Mouse (Mus musculus) CH12.LX (cell line): ENCODE results near the gene Prkag1. TPM values are rescaled to one million over a fixed set of nuclear protein-coding genes. Genes with fewer than 3 reads are reported as not detected.

ENCODE experiments used
- DNase-seq: peaks from one replicate; pipeline ENCODE4 v3.0.0-alpha.2; 2013; ENCODE audit errors: extremely low read depth
- H3K27ac ChIP-seq: 2 replicates; pipeline ENCODE4 v1.5.1; 2012; ENCODE audit warnings: low read depth, mild to moderate bottlenecking, control low read depth, moderate library complexity; ENCODE audit not compliant: insufficient read depth
- H3K27me3 ChIP-seq: replicated peaks from 2 replicates; pipeline ENCODE3; 2012; ENCODE audit warnings: inconsistent platforms
- H3K36me3 ChIP-seq, 2 experiments: replicated peaks in 1 of 2; 2 replicates each; pipeline versions ENCODE3 to v1.6.1; 2012; ENCODE audit warnings: inconsistent platforms in 1 of 2, low read length in 1 of 2, mild to moderate bottlenecking in 1 of 2, mixed read lengths in 1 of 2, moderate library complexity in 1 of 2; ENCODE audit not compliant: control insufficient read depth in 1 of 2, insufficient read depth in 1 of 2
- H3K4me1 ChIP-seq, 2 experiments: 2 replicates each; pipeline ENCODE4 v1.6.1; 2012; ENCODE audit warnings: inconsistent platforms in 1 of 2, moderate library complexity in 1 of 2; ENCODE audit not compliant: insufficient read depth in 2 of 2, control insufficient read depth in 1 of 2
- H3K4me2 ChIP-seq: 2 replicates; pipeline ENCODE4 v1.6.1; 2012; ENCODE audit warnings: low read depth, mild to moderate bottlenecking, control low read depth; ENCODE audit not compliant: poor library complexity, insufficient read depth, severe bottlenecking
- H3K4me3 ChIP-seq, 3 experiments: fragments of 150-350 bp in 1 of 3; sonication (generic) in 1 of 3; replicated peaks in 1 of 3; 2 replicates each; pipeline versions ENCODE3 to v1.5.1; 2011 to 2012; ENCODE audit warnings: low read depth in 2 of 3, low read length in 2 of 3, mild to moderate bottlenecking in 2 of 3, moderate library complexity in 2 of 3, control low read depth in 1 of 3, improper control_type of control experiment in 1 of 3, inconsistent platforms in 1 of 3, mixed read lengths in 1 of 3; ENCODE audit not compliant: poor library complexity in 1 of 3
- H3K79me2 ChIP-seq: replicated peaks from 2 replicates; pipeline ENCODE4 v1.6.1; 2012; ENCODE audit warnings: mild to moderate bottlenecking, moderate library complexity; ENCODE audit not compliant: control insufficient read depth, poor library complexity, insufficient read depth, severe bottlenecking; ENCODE audit errors: extremely low read depth
- H3K9ac ChIP-seq: 2 replicates; pipeline ENCODE4 v1.6.1; 2012; ENCODE audit warnings: low read depth, mild to moderate bottlenecking, control low read depth, moderate library complexity; ENCODE audit not compliant: insufficient read depth
- H3K9me3 ChIP-seq: replicated peaks from 2 replicates; pipeline ENCODE3; 2012; ENCODE audit warnings: low read length, inconsistent platforms, mixed read lengths
- CHD2 ChIP-seq: IDR thresholded peaks from 2 replicates; pipeline ENCODE4 v1.6.1; 2011; ENCODE audit warnings: low read length, improper control_type of control experiment
- CTCF ChIP-seq, 2 experiments: IDR thresholded peaks in 1 of 2; conservative IDR thresholded peaks in 1 of 2; 2 replicates each; pipeline ENCODE4 v1.5.1; 2011 to 2012; ENCODE audit warnings: low read depth in 2 of 2, low read length in 2 of 2, improper control_type of control experiment in 1 of 2, inconsistent platforms in 1 of 2, mild to moderate bottlenecking in 1 of 2, moderate library complexity in 1 of 2
- E2F4 ChIP-seq: IDR thresholded peaks from 2 replicates; pipeline ENCODE4 v1.6.1; 2011; ENCODE audit warnings: low read depth, low read length, improper control_type of control experiment; ENCODE audit not compliant: insufficient replicate concordance
- ELF1 ChIP-seq: IDR thresholded peaks from 2 replicates; pipeline ENCODE4 v1.6.1; 2014; ENCODE audit warnings: low read depth, mild to moderate bottlenecking, inconsistent platforms, low read length, improper control_type of control experiment
- EP300 ChIP-seq: IDR thresholded peaks from 2 replicates; pipeline ENCODE4 v1.6.1; 2011; ENCODE audit warnings: low read length, improper control_type of control experiment
- GABPA ChIP-seq: IDR thresholded peaks from 2 replicates; pipeline ENCODE4 v1.6.1; 2012; ENCODE audit warnings: low read depth, low read length, improper control_type of control experiment, inconsistent platforms; ENCODE audit not compliant: insufficient replicate concordance
- IRF4 ChIP-seq: IDR thresholded peaks from 2 replicates; pipeline ENCODE4 v1.6.1; 2014; ENCODE audit warnings: low read depth, mild to moderate bottlenecking, inconsistent platforms, low read length, improper control_type of control experiment
- JUN ChIP-seq: IDR thresholded peaks from 2 replicates; pipeline ENCODE4 v1.6.1; 2011; ENCODE audit warnings: low read depth, mild to moderate bottlenecking, low read length, improper control_type of control experiment, moderate library complexity; ENCODE audit not compliant: insufficient read depth
- JUND ChIP-seq: conservative IDR thresholded peaks from 2 replicates; pipeline ENCODE4 v1.6.1; 2011; ENCODE audit warnings: low read depth, low read length, improper control_type of control experiment
- MAFK ChIP-seq: IDR thresholded peaks from 2 replicates; pipeline ENCODE4 v1.6.1; 2011; ENCODE audit warnings: low read length, improper control_type of control experiment; ENCODE audit not compliant: insufficient replicate concordance
- MAX ChIP-seq: IDR thresholded peaks from 2 replicates; pipeline ENCODE4 v1.6.1; 2011; ENCODE audit warnings: low read length, improper control_type of control experiment
- MEF2A ChIP-seq: IDR thresholded peaks from 2 replicates; pipeline ENCODE4 v1.6.1; 2014; ENCODE audit warnings: low read depth, mild to moderate bottlenecking, inconsistent platforms, low read length, improper control_type of control experiment, borderline replicate concordance
- MXI1 ChIP-seq: IDR thresholded peaks from 2 replicates; pipeline ENCODE4 v1.6.1; 2011; ENCODE audit warnings: mild to moderate bottlenecking, low read depth, low read length, improper control_type of control experiment
- NELFE ChIP-seq: IDR thresholded peaks from 2 replicates; pipeline ENCODE4 v1.6.1; 2011; ENCODE audit warnings: low read depth, low read length, improper control_type of control experiment
- NRF1 ChIP-seq: IDR thresholded peaks from 2 replicates; pipeline ENCODE4 v1.6.1; 2014; ENCODE audit warnings: low read depth, mild to moderate bottlenecking, inconsistent platforms, low read length, improper control_type of control experiment, moderate library complexity
- POLR2A ChIP-seq: IDR thresholded peaks from 2 replicates; pipeline ENCODE4 v1.6.1; 2011; ENCODE audit warnings: low read depth, mild to moderate bottlenecking, improper control_type of control experiment, low read length
- POLR2AphosphoS2 ChIP-seq: IDR thresholded peaks from 2 replicates; pipeline ENCODE4 v1.6.1; 2011; ENCODE audit warnings: low read depth, low read length, improper control_type of control experiment
- RCOR1 ChIP-seq: conservative IDR thresholded peaks from 2 replicates; pipeline ENCODE4 v1.6.1; 2012; ENCODE audit warnings: low read depth, mild to moderate bottlenecking, inconsistent platforms, low read length, improper control_type of control experiment
- SIN3A ChIP-seq: IDR thresholded peaks from 2 replicates; pipeline ENCODE4 v1.6.1; 2012; ENCODE audit warnings: low read length, improper control_type of control experiment, inconsistent platforms
- SMC3 ChIP-seq: IDR thresholded peaks from 2 replicates; pipeline ENCODE4 v1.6.1; 2011; ENCODE audit warnings: low read depth, low read length, improper control_type of control experiment
- TBP ChIP-seq: conservative IDR thresholded peaks from 2 replicates; pipeline ENCODE4 v1.6.1; 2011; ENCODE audit warnings: low read depth, low read length, improper control_type of control experiment
- UBTF ChIP-seq: IDR thresholded peaks from 2 replicates; pipeline ENCODE4 v1.6.1; 2012; ENCODE audit warnings: low read depth, mild to moderate bottlenecking, inconsistent platforms, low read length, improper control_type of control experiment, moderate library complexity
- USF1 ChIP-seq: IDR thresholded peaks from 2 replicates; pipeline ENCODE4 v1.6.1; 2014; ENCODE audit warnings: low read depth, mild to moderate bottlenecking, inconsistent platforms, low read length, improper control_type of control experiment
- ZC3H11A ChIP-seq: IDR thresholded peaks from 2 replicates; pipeline ENCODE4 v1.6.1; 2012; ENCODE audit warnings: low read depth, mild to moderate bottlenecking, inconsistent platforms, low read length, improper control_type of control experiment
- ZKSCAN1 ChIP-seq: IDR thresholded peaks from 2 replicates; pipeline ENCODE4 v1.6.1; 2012; ENCODE audit warnings: low read depth, inconsistent platforms, low read length, improper control_type of control experiment, borderline replicate concordance
- ZMIZ1 ChIP-seq: IDR thresholded peaks from 2 replicates; pipeline ENCODE4 v1.6.1; 2012; ENCODE audit warnings: low read depth, mild to moderate bottlenecking, inconsistent platforms, low read length, improper control_type of control experiment
- ZNF384 ChIP-seq: IDR thresholded peaks from 2 replicates; pipeline ENCODE4 v1.6.1; 2012; ENCODE audit warnings: low read depth, low read length, improper control_type of control experiment, inconsistent platforms
- dilution Hi-C: fragments of 300-500 bp; cut with MboI; formaldehyde crosslinking; loops from 2 replicates; pipeline ENCODE4 v1.14.3; 2020; ENCODE audit warnings: low sequenced_read_pairs; ENCODE audit not compliant: extremely low pct_unique_long_range_greater_than_20kb, extremely low pct_ligation_motif_present
- in situ Hi-C: fragments of 300-500 bp; cut with MboI; formaldehyde crosslinking; loops from 3 replicates; pipeline ENCODE4 v1.14.3; 2019; ENCODE audit warnings: low sequenced_read_pairs, low pct_ligation_motif_present, low pct_unique_long_range_greater_than_20kb, mixed read lengths
- polyA plus RNA-seq: library from polyadenylated mRNA; unstranded; fragments of >175 nt; gene quantifications from 2 replicates; pipeline ENCODE4 v1.2.1, GENCODE M21; 2012; ENCODE audit warnings: low read depth; ENCODE audit not compliant: insufficient read length
- total RNA-seq, 2 experiments: library from RNA; depleted of rRNA; stranded (reverse); fragments of 300-350 nt in 1 of 2; fragments of >200 nt in 1 of 2; gene quantifications; 2 replicates each; pipeline ENCODE4 v1.2.3; 2012 to 2014

Gene Prkag1
- total and polyA plus RNA-seq, 3 experiments = 49.4 to 87.5 (median 66.1) TPM

- TF ChIP-seq MEF2A = no peak
- TF ChIP-seq ZNF384 = no peak
- TF ChIP-seq SIN3A = no peak
- TF ChIP-seq MAX = no peak
- TF ChIP-seq E2F4 = no peak
- TF ChIP-seq CHD2 = no peak
- no peak for TF ChIP-seq ZC3H11A
- no peak for TF ChIP-seq USF1
- TF ChIP-seq, all 38 proteins: peak for 0
- Histone ChIP-seq H3K36me3 (peaks cover 96 to 100% of the 10 kb centered on the region in 2 experiments), H3K79me2 (peaks cover 8% of the 10 kb centered on the region; the same call in 1 of the 2 replicates), H3K27ac (no peak overlapping the region), H3K9me3 (no peaks in the 10 kb centered on the region), H3K4me1 (no peaks in the 10 kb centered on the region), H3K9ac (no peak overlapping the region), H3K27me3 (no peaks in the 10 kb centered on the region), H3K4me3 (no peak overlapping the region), H3K4me2 (no peak overlapping the region)
- DNase-seq = no peak
- in situ Hi-C loops = no loop called here
- dilution Hi-C loops = no loop called here
These were observed 17.8 kb upstream of the Prkag1 start for GRCm38 (mm10) chr15:98849165-98849564.

- H3K79me2 ChIP-seq = peaks cover 8% of the 10 kb centered on the region; the same call in 1 of the 2 replicates
- no peak for DNase-seq
- H3K27me3 ChIP-seq = no peaks in the 10 kb centered on the region
- H3K4me3 ChIP-seq = no peak overlapping the region
- dilution Hi-C loops (no loop called here), in situ Hi-C loops (no loop called here)
- no peak overlapping the region for H3K27ac ChIP-seq
- H3K4me2 ChIP-seq = no peak overlapping the region
- no peak for TF ChIP-seq SMC3
- TF ChIP-seq ZKSCAN1 = no peak
- no peak for TF ChIP-seq MAFK
- no peak for TF ChIP-seq EP300
- no peak for TF ChIP-seq ELF1
- TF ChIP-seq UBTF = no peak
- TF ChIP-seq IRF4 = no peak
- no peaks in the 10 kb centered on the region for H3K9me3 ChIP-seq
- peaks cover 96 to 100% of the 10 kb centered on the region in 2 experiments for H3K36me3 ChIP-seq
- H3K9ac ChIP-seq = no peak overlapping the region
- no peaks in the 10 kb centered on the region for H3K4me1 ChIP-seq
These were observed 14.8 kb upstream of the Prkag1 start for GRCm38 (mm10) chr15:98846140-98846539.

- TF ChIP-seq CTCF (conservative IDR thresholded peaks at IDR 0.05 in 1 of 2, IDR thresholded peaks at IDR 0.05 in 1 of 2; ENCODE audit: low read depth in 2 of 2, low read length in 2 of 2) = no peak
- TF ChIP-seq RCOR1 = no peak
- TF ChIP-seq ELF1 = no peak
- TF ChIP-seq ZNF384 = no peak
- no peak for TF ChIP-seq MAX
- no peak for TF ChIP-seq ZKSCAN1
- no peak for TF ChIP-seq MEF2A
- TF ChIP-seq JUND = no peak
- TF ChIP-seq MXI1 = no peak
- TF ChIP-seq ZMIZ1 = no peak
- no peak for TF ChIP-seq ZC3H11A
- no peak for TF ChIP-seq TBP
- no peak for TF ChIP-seq JUN
- no peak for TF ChIP-seq UBTF
- no peak for TF ChIP-seq SMC3
- TF ChIP-seq POLR2A = no peak
- TF ChIP-seq NRF1 = no peak
- TF ChIP-seq GABPA = no peak
- no peak for TF ChIP-seq NELFE
- TF ChIP-seq POLR2AphosphoS2 = no peak
- H3K27me3 ChIP-seq = no peaks in the 10 kb centered on the region
- H3K4me2 ChIP-seq = no peak overlapping the region
- in situ Hi-C loops (no loop called here), dilution Hi-C loops (no loop called here)
- H3K9me3 ChIP-seq = no peaks in the 10 kb centered on the region
- H3K27ac ChIP-seq = no peak overlapping the region
- no peak for DNase-seq
- H3K36me3 ChIP-seq = peaks cover 96 to 100% of the 10 kb centered on the region in 2 experiments
- H3K4me1 ChIP-seq = no peaks in the 10 kb centered on the region
- H3K79me2 ChIP-seq = peaks cover 8% of the 10 kb centered on the region; the same call in 1 of the 2 replicates
- no peak overlapping the region for H3K4me3 ChIP-seq
- H3K9ac ChIP-seq = no peak overlapping the region
These were observed 13.8 kb upstream of the Prkag1 start for GRCm38 (mm10) chr15:98845149-98845548.
